Mouse (Mus musculus) c-Kit-positive CD71-positive TER-119-positive erythroid progenitor cells, embryonic 14.5 days (primary cell): Measurements from ENCODE around the gene Zc3h8.

Experiments used
- DNase-seq: peaks from one replicate; pipeline ENCODE4 v3.0.0-alpha.2; 2013; ENCODE audit warnings: low spot score

Zc3h8 gene

DNA sequence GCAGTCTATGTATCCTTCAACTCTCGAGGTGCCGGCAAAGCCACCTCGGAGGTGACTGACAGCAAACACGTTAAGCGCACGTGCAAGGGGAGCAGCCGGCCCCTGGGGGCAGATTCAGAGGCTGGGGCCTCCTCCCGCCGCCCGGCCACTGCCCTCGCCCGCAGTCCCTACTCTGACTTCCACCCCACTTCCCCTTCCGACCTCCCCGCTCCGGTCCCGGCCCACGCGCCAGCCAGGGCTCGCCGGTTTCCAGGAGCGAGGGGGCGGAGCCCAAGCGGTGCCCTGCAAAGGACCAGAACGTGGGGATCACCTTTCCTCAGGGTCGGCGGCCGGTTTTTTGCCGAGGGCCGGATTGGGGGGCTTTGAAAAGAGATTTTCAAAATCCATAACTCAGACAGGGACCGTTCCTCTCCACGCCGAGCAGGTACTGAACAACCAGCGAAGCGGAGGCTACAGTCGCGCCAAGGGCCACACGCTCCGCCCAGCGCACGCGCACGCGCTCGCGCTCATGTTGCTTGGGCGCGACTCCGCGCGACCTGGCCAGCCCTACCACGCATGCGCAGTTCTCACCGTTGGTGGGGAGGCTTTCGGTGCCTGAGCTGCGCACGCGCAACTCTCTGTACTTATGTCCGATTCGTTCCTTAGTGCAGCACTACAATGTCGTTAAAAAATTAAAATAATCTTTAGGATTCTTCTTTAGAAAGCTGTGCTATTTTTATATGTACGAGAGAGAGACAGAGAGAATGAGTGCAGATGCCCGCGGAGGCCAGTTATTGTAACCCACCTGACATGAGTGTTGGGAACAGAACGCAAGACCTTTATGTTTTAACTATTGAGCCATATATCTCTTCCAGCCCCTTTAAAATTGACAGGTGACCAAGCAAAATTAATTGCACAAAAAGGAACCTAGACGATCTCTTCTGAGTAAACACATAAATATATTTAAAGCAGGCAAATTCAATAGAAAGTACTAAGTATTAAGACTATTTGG, at the start of gene Zc3h8:
TSS of gene Zc3h8 (minus strand) at position 540 of the 991 bp plus-strand sequence.
- DNase-seq, result peak; percentile 96

DNA sequence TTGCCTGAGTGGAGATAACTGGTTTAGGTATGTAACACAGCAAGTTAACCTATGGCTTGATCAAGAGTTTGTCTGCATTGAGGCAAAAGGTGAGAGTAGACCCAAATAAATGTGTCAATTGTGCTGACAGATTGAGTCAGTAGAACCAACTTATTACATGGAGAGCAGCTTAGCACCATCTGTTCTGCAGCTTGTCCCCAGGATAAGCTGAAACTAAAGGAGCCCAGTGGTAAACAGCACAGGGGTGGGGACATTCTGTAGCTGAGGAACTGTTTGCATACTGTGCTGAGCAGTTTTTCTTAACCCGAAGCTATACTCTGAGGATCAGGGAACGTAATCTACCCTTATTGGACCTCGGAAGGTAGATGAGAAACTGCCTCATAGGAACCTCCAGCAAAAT, 40.9 kb upstream of the Zc3h8 start:
- no peak for DNase-seq

DNA sequence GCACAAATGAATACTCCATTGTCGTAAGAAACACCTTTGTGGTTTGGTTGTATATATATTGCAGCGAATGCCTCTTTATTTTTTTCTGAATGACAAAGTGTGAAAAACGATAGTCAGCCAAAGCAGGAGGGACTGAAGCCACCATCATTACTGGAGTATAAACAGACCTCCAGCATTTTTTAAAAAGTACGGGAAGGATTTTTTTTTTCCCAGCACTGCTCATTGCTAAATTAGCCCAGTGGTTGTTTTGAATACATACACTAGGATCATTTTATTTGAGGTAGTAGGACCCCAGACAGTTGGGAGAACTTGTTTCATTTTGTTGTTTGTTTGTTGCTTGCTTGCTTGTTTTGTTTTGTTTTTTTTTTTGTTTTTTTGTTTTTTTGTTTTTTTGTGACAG, 31.7 kb upstream of the Zc3h8 start:
- no peak for DNase-seq

DNA sequence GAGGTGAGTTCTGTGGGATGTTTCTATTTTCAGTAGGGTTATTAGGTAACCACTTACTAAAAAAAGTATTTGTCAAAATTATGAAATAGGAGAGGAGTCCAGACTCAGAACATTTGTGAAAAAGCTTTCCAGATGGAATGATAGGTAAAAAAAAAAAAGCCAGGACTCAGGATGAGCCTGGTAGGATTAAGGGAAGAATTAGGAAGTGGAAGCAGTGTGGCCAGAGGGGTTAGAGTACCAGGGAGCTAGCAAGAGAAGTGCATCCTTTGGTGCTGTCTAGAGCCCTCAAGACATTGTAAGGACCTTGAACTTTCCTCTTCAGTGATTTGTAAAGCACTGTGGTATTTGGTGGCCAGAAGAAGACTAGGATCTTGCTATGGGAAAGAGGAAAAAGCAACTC, 28.4 kb upstream of the Zc3h8 start:
- DNase-seq, result no peak

DNA sequence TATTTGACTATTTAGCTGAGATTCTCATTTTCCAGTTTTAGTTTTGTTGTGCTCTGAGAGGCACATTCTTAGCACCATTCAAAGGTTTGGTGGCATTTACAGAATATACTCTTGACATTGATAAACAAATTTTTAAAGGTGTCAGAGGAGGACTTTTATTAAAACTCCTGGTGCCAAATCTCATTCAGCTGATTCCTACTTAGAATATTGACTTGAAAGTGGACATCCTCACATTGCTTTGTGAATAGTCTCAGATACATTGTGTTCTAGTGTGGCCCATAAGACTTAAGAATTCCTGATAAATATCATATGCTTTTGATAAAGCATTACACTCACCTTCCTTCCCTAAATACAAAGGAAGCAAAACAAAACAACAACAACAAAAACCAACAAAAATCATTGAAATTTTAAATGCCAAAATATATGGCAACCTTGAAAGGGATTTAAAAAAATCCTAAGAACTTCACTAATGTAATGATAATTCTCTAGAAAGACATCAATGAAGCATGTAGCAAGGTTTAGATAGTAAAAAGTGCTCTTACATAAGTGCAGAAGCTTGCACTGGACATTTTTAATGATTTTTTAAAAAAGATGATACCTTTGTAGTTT, 24.7 kb upstream of the Zc3h8 start:
- no peak for DNase-seq

DNA sequence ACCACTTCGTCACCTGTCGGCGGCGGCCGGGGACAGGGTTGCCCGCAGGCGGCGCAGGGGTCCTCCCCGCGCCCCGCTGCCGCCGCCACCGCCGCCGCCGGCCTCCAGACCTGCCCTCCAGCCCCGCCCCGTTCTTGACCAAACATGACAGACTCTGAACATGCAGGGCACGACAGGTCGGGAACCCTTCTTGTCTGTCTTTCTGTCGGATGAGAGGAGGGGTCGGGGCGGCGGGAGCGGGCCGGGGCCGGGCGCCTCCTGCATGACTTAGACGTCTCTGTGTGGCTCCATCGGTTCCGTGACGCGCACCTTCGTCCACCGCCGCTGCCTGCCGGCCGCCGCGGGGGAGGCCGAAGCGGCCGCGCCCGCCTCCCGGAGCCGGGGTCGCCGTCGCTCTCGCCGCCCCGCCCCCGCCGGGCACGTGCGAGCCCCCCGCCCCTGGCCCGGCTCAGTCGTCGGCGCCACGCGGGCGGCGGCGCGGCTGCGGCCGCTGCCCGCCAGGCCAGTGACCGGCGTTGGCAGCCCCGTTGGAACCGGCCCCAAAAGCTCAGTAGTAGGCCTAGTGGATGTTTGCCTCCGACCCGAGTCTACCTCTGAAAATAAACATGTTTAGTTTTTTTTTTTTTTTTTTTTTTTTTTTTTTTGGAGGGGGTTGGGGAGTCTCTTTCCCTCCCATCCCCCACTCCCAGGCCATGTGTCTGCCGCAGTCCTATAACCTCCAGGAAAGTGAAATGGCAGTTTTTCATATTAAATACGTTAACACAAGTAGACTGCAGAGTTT, 24.0 kb upstream of the Zc3h8 start, which contains the start of gene Gm10762:
TSS of gene Gm10762 (minus strand) at position 65 of the 781 bp plus-strand sequence.
- DNase-seq, result peak; percentile 60

DNA sequence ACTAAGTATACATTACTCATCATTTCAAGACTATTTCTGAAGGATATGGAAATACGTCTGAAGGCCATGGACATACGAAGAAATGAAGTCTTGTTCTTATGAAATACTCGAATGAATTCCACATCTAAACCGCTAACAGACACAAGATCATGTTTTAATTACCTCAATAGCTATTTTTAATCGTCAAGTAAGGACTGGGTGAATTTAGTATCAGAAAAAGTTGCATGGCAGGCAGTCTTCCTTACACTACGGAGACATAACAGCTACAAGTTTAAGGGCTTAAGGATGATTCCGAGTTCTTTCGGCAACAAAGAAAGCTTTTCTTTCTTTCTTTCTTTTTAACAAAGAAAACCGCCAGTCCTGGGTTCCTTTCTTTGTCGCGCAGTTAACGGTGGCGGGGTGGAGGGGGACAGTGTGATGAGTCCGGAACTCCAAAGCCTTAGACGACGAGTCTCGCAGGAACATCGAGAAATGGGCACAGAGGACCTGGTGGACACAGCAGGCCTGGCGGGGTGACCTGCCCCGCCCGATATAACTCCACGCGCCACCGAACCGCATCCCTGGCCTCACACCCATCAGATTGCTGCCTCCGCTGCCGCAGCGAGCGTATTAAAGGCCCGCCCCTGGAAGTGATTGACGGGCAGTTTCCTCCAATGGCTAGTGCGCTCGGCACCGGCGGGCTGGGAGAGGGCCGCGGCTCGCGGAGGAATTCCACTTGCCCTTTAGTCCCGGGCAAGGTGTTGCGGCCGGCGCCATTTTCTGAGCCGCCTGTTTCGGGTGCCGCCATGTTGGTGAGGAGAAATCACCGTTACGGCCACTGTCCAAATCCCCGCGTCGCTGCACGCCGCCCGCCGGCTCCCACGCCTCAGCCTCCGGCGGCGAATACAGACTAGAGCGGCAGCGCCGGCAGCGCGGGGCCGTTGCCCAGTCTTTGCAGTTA, 23.0 kb upstream of the Zc3h8 start, which contains the start of gene Zc3h6:
TSS of gene Zc3h6 (plus strand) at position 762 of the 940 bp plus-strand sequence.
- peak; percentile 99 for DNase-seq

DNA sequence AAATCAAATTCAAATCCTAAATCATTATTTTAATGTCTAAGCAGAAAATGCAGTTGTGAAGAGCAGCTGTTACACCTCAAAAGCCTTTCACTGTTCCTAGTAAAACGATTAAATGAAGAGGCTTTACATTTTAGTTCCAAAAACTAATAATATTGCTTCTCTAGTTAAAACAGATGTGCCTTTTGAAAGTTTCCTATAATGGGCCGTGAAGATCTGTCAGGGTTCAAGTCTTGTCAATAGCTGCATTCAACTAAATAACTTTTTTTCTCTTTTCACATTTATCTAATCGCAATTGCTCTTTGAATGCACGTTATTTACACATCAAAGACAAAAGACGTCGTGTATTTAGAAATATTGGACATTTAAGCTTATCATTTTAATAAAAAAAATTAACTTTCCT, 22.4 kb upstream of the Zc3h8 start:
- DNase-seq, result no peak

DNA sequence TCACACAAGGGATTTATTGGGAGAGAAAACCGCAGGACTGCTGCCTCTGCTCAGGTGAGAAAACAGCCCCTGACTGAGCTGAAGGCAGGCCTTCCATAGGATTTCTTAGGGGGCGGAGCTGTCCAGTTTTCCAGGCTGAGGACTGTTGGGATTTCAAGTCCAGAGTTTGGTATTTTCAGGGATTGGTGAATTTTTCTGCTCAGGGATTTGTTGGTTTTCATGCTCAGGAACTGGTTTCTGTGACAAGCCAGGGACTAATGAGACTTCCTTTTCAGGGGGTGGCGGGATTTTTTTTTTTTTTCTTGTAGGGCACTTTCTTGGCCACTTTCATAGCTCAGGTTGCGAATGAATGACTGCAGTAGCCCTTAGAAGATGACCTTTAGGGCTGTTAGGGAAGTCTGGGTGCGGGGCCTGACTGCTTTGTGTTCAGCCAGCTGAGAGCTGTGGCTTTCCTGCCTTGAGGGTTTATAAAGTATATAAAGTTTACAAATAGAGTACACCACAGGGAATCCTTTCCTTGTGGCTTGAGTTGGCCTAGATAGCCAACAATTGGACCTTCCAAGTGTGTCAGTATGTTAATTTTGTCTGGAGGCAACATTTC, 21.7 kb upstream of the Zc3h8 start:
- no peak for DNase-seq

DNA sequence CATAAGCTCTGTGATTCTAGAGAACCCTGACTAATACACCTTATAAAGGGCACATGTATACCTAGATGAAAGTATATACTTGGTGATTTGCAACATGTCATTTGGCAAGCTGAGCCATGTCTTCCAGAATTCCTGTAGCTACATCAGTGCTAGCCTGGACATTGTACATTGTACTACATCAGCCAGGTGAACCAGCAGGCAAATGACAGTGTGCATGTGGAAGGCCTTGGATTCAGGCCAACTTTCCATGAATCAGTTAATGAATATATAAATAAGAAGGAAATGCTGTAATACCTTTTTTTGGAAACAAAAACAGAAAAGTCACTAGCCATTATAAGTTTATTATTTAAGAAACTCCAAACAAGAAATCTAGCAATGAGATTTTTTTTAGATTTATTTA, 10.3 kb upstream of the Zc3h8 start:
- no peak for DNase-seq

DNA sequence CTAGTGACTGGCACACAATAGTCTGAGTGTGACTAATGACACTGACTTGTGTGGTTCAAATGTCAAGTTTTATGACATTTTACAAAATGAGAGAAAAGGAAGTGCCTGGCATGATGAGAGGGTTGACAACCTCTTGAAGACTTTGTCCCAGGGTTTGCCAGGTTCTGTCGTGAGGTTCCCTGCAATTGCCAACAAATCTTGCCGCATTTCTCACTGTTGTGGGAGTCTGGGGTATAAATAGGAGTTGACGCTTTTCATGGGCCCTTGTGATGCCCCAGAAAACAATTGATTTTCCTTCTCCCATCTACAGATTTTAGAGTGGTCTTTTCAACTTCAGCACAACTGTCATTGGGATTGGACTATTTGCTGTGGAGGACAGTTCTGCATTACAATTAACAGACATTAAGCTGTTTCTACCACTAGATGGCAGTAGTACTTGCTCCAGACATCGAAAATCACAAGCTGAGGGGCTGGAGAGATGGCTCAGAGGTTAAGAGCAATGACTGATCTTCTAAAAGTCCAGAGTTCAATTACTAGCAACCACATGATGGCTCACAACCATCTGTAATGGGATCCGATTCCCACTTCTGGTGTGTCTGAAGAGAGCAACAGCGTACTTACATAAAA, 4.2 kb upstream of the Zc3h8 start:
- DNase-seq, result peak; percentile 44

DNA sequence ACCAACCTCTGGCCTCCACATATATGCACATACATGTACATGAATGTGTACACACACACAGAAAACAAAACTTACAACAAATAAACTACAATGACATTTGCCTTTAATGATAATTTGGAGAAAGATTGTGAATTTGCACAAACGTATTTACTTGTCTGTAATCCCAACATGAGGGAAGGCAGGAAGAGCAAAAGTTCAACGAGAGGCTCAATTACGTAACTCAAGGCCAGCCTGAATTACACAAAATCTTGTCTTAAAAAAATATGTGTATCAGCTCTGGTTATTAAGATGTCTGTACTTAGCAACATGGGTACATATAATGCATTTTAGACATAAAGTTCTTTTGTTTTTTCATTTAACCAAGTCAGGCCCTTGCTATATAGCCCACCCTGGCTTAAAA, 7.6 kb downstream of the Zc3h8 start:
- no peak for DNase-seq

DNA sequence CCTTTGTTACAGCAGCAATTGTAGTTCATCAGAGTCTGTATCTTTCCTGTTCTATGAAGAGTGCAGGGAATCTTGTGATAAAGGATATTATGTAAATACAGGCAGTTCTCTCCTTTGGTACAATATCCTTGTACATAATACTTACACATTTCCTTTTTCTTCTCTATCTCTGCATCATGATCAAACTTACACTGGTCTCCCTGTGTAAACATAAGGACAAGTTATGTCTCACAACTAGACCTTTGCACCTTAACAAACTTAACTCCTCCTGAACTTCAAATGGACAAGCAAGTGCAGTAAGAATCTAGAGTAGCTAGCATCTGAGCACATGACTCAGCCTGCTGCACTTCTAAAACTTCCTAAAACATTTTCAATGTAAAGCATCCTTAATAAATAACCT, 13.2 kb downstream of the Zc3h8 start:
- no peak for DNase-seq

DNA sequence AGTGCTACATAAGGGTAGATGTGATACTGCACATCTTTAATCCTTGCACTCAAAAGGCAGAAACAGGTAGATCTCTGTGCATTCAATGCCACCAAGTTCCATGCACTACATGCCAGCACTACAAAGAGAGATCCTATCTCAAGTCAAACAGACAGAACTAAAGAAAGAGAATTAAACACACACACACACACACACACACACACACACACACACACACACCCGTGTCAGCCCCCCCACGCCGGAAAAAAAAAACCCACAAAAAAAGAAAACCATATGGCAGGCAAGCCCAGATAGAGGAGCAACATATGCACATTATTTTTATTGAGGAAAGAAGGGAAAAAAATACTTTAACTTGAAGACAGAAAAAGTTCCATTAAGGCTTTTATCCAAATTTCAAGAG, 15.4 kb downstream of the Zc3h8 start:
- no peak for DNase-seq

DNA sequence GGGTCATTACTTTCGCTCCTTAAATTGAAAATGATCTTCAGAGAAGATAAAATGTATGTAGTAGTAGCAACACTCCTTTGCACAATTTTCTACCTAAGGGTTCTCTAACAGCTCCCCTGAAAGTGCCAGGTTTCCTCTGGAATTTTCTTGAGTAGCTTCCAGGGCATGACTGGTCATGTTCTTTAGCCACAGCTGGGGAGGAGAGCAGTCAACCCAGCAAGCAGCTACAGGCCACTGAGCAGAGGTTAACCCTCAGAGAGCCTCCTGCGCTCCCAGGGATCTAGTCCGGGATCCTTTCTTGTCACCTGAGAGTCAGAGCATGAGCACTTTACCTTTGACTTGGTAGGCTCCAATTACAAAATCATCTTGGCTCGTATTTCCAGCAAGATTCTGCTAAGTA, 19.1 kb downstream of the Zc3h8 start:
- no peak for DNase-seq

DNA sequence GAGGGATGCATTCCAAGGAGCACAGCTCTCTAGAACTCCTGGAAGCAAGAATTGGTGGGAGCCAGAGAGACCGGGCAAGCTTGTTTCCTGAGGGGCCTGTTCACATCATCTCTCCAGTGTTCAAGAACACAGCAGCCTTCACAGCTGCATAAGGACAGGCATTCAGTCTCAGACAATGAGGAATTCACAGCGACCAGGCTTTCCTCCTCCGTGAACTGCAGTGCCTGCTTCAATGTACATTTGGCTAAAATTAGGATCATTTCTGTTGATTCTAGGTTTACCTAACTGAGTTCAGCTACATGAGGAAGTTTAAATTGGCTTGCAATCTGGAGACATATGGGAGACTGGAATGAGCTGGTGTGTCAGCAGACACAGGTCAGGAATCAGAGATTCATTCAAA, 27.3 kb downstream of the Zc3h8 start:
- DNase-seq, result no peak

DNA sequence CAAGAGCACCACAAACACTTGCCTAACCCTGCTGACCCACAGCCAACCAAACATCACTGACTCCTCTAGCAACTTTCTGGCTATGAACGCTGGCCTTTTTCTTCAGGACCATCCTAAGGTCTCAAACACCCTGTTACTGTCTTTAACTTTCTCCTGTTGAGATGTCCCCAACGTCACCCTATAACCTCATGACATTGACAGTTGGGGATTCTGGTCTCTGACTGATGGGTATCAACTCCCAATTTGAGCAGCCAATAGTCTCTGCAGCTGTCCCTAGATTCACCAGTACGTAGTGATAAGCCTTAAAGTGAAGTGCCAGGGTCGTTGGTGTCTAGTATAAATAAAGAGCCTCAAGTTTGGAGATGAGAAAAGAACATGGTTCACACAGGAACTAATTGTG, 28.9 kb downstream of the Zc3h8 start:
- DNase-seq, result no peak

DNA sequence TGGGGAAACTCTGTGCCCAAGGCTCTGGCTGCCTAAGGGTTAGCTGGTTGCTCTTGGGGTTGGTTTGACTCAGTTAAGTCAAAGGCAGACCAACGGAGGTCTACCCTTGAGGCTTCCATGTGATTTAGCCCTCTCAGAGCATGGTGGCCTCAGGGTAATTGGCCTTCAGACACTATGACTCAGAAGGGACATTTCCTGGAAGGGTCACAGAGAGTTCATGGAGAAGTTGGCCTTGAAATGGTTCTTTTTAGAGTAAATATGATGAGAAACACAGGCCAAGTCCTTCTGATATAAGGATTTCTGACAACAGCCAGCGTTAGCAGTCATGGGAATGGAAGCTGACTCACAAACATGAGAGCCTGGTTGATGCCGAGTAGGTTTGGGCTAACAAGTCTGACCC, 40.2 kb downstream of the Zc3h8 start:
- no peak for DNase-seq

DNA sequence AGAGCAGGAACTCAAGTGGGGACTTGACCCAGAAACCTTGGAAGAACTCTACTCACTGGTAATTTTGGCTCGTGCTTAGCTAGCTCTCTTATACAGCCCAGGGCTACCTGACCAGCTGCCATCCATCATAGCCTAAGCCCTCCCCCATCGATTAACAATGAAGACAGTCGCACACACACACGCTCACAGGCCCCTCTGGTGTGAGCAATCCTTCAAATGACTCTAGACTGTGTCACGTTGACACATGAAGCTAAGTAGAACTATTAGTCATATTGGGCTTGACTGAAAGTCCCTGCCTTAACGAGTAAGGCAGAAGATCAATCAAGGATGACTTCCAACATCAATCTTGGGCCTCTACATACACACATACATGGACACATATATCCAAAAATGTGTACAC, 41.0 kb downstream of the Zc3h8 start:
- no peak for DNase-seq

DNA sequence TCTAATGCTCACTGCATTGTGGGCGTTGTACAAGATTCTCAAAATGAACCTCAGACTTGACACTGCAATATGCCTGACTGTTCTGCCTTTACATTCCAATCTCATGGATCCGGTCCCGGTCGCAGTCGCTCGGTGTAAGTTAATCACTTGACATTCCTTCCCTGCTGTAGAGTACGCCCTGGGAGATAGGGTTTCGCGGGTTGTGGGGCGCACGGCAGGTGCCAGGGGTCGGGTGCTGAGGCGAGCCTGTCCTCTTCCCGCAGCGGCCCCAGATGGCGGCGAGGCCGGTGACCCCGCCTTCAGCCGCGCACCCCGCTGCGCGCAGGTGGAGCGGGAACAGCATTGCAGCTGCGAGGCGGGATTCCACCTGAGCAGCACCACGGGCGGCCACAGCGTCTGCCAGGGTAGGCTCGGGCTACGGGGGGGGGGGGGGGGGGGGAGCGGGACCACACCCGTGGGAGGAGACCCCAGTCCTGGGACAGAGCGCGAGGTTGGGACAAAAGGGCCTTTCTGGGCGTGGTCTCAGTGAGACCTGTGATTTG, 51.6 kb downstream of the Zc3h8 start:
- DNase-seq, result no peak
